Mouse (Mus musculus) brain, embryonic 14.5 days (tissue): ENCODE data around the gene Cd200.

ENCODE experiments used
- CTCF ChIP-seq: fragments of 200-500 bp; IDR thresholded peaks from 2 replicates; pipeline ENCODE4 v1.5.1; 2012; ENCODE audit warnings: inconsistent platforms, mild to moderate bottlenecking, moderate library complexity, borderline replicate concordance; ENCODE audit not compliant: insufficient read depth, insufficient read length; ENCODE audit errors: extremely low read depth
- POLR2A ChIP-seq: fragments of 200-500 bp; IDR thresholded peaks from 2 replicates; pipeline ENCODE4 v1.6.1; 2012; ENCODE audit warnings: mild to moderate bottlenecking, inconsistent platforms, borderline replicate concordance; ENCODE audit not compliant: poor library complexity, insufficient read depth, insufficient read length, severe bottlenecking; ENCODE audit errors: extremely low read depth

GRCm38 (mm10) chr16:45349523-45350298 lies 59.1 kb downstream of the Cd200 start:
- no peak for TF ChIP-seq CTCF
- no peak for TF ChIP-seq POLR2A
